Mouse (Mus musculus) embryonic stem cell, embryonic (primary cell): ENCODE data around the gene Snx3.

ENCODE experiments used
- CTCF ChIA-PET, 4 experiments: fragments of 300-600 bp in 2 of 4; fragments of 350-600 bp in 2 of 4; sonication (Branson Sonifier 250); formaldehyde crosslinking; loops; one replicate each; lab custom pipeline; 2022; ENCODE audit warnings: inconsistent platforms in 2 of 4; lab: Charles Lee
- POLR2A ChIA-PET, 4 experiments: fragments of 300-600 bp in 2 of 4; fragments of 350-600 bp in 2 of 4; sonication (Branson Sonifier 250); formaldehyde crosslinking; loops; one replicate each; lab custom pipeline; 2022; ENCODE audit warnings: antibody characterized with exemption in 4 of 4, inconsistent platforms in 1 of 4; lab: Charles Lee

Snx3 gene

DNA sequence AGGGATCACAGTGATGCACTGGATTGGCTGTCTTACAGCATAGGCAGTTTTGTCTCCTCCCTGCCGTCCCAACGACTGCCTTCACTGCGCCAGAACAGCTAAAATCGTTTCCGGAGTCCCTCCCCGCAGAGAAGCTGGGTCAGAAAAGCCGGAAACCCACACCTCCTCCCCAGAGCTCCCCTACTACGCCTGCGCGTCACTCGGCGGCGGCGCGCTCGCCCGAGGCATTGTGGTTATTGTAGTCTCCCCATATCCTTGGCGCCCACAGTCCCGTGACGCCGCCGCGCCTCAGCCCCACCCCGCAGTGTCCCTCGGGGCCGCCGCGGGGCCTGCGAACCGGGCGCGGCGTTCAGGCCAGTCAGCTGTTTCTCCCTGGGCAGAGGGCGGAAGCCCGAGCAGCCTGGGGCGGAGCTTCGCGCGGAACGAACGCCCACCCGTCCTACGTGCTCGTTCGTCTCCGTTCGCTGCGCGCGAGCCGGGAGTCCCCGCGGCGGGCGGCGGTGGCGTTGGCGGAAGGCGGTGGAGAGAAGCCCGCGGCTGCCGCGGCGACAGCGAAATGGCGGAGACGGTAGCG, at the start of gene Snx3:
Gene Snx3, plus strand, starts transcription at position 256 of the 574 bp plus-strand sequence.
- CTCF ChIA-PET, result interaction anchor here in 3 of 4 experiments (0.6 to 2.0 kb wide), 9 partner anchors 12 to 540 kb away, joined by 3 to 6 read pairs (median 3); partner anchors contain the start of gene Afg1l (in 2 of the 3)
- POLR2A ChIA-PET, result interaction anchor here (0.6 to 7.8 kb wide), 85 partner anchors 8 to 1034 kb away, joined by 3 to 245 read pairs (median 4); partner anchors contain the start of genes Afg1l (in 4 of the 4), Nr2e1 (in 2 of the 4), Ostm1 (in 2 of the 4) and Cd164 (in 1 of the 4)

DNA sequence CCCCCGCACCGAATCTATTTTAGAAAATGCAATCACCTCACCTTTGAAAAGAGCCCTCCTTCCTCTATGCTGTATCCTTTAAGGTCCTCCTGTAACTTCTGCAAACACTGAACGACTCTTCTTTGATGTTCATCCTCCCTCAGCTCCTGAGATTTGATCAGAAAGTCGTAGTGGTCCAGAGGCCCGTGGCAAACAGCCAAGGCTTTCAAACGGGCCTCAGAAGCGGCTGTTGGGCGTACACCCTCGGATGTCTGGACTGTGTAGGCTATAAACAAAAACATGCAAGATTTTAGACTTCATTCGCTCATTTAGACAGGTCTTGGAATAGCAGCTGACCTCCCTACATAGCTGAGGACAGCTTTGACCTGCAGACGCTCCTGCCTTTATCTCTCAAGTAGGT, 47.6 kb upstream of the Snx3 start:
- ChIA-PET CTCF (interaction anchor here in 3 of 4 experiments (0.5 to 1.4 kb wide), 10 partner anchors 20 to 1293 kb away, joined by 3 to 7 read pairs (median 4); partner anchors contain the start of genes Nr2e1 (in 1 of the 3) and Ostm1 (in 1 of the 3)), POLR2A (interaction anchor here in 2 of 4 experiments (0.8 to 2.5 kb wide), 14 partner anchors 8 to 90 kb away, joined by 3 to 19 read pairs (median 4); partner anchors contain the start of genes Afg1l (in 2 of the 2) and Snx3 (in 1 of the 2))

DNA sequence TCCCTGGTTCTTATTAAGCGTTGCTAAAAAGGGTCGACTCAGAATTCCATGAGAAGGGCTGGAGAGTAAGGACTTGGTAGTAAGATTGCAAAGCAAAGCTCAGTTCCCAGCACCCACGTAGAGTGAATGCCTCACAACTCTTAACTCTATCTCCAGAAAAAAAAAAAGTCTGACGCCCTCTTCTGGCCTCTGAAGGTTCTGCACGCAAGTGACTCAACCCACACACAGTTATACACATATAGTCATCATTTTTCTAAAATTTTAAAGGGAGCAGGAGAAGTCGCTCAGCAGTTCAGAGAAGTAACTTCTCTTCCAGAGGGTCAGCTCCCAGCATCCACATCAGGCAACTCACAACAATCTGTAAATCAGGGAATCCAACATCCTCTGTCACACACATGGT, 47.1 kb upstream of the Snx3 start:
- ChIA-PET POLR2A (interaction anchor here in 3 of 4 experiments (0.5 to 2.5 kb wide), 16 partner anchors 8 to 114 kb away, joined by 3 to 19 read pairs (median 4); partner anchors contain the start of genes Afg1l (in 2 of the 3) and Snx3 (in 1 of the 3)), CTCF (interaction anchor here in 3 of 4 experiments (0.5 to 1.4 kb wide), 10 partner anchors 20 to 1292 kb away, joined by 3 to 7 read pairs (median 4); partner anchors contain the start of genes Nr2e1 (in 1 of the 3) and Ostm1 (in 1 of the 3))

DNA sequence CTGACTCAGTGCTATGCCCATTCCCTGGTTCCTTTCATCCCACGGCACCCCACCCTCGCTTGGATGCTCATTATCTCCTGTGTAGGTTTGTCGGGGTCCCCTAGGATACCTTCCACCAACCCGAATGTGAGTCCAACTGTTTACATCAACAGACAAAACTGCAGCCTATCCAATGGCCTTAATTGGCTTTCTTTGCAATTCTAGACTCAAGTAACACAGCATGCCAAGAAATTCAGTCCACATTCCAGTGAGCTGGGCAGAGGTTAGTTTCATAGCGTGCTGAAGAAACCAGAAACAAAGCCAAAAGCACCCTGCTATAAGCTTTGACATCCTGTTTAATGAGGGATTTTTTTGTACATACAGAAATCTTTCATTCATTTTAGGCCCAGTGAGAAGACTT, 45.8 kb upstream of the Snx3 start:
- CTCF ChIA-PET, result interaction anchor here in 1 of 4 experiments (0.6 kb wide), 1 partner anchor 278 kb away, joined by 5 read pairs; no protein-coding TSS in a partner anchor
- POLR2A ChIA-PET, result interaction anchor here in 2 of 4 experiments (0.5 to 1.9 kb wide), 8 partner anchors 9 to 45 kb away, joined by 3 to 6 read pairs (median 4); partner anchors contain the start of gene Afg1l (in 1 of the 2)

DNA sequence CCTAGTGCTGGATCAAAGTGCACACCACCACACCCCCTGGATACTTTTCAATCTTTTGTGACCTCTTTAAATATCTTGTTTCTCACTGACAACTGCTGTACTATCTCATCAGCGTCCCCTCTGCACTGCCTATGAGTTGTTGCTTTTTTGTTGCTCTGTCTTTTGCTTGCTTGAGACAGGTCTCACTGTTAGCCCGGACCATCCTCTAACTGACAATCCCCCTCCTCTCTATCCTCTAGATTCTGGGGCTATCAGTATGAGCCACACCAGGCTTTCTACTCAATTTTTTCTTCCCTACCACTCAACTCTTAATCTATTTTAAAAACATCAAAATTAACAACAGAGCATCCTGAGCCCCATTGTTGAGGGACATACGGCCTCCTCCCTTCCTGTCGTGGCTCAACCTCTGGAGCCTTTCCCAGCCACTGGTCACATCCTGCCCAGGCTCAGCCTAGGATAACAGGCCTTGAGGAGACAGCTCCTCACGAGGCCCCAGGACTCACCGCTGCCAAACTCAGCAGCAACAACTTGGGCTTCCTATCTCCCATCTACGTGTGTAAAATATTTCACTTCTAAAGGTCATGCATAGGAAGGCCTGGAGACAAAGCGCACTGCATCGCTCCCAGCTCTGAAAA, 44.2 kb upstream of the Snx3 start:
- POLR2A ChIA-PET, result interaction anchor here in 2 of 4 experiments (0.9 to 1.8 kb wide), 3 partner anchors 44 to 59 kb away, joined by 3 to 5 read pairs (median 3); partner anchors contain the start of gene Snx3 (in 2 of the 2)

DNA sequence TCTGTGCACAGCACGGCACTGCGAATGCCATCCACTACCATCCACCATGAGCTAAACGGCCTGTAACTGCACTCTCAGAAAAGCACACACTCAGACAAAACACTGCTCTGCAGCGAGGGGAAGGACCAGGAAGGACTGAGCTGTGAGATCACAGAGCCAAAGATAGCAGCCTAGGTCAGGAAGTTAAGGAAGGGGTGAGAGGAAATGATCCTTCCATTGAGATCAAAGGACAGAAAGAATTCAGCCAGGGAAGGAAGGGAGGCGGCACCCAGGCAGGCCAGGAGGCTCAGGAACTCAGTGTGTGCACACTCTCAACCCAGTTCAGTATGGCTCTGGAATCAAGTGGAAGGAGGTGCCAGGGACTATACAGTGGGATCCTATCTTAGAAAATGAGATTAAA, 37.6 kb upstream of the Snx3 start:
- CTCF ChIA-PET, result interaction anchor here in 3 of 4 experiments (0.6 to 1.4 kb wide), 7 partner anchors 11 to 605 kb away, joined by 3 to 5 read pairs (median 3); partner anchors contain the start of gene Snx3 (in 1 of the 3)
- POLR2A ChIA-PET, result interaction anchor here in 3 of 4 experiments (0.6 to 9.3 kb wide), 52 partner anchors 8 to 1539 kb away, joined by 3 to 292 read pairs (median 6); partner anchors contain the start of genes Afg1l (in 3 of the 3), Snx3 (in 3 of the 3) and Sec63 (in 1 of the 3)

More for the DNA sequence above, 44.2 kb upstream of the Snx3 start:
- CTCF ChIA-PET, result interaction anchor here in 1 of 4 experiments (0.6 kb wide), 1 partner anchor 8 kb away, joined by 3 read pairs; no protein-coding TSS in a partner anchor

DNA sequence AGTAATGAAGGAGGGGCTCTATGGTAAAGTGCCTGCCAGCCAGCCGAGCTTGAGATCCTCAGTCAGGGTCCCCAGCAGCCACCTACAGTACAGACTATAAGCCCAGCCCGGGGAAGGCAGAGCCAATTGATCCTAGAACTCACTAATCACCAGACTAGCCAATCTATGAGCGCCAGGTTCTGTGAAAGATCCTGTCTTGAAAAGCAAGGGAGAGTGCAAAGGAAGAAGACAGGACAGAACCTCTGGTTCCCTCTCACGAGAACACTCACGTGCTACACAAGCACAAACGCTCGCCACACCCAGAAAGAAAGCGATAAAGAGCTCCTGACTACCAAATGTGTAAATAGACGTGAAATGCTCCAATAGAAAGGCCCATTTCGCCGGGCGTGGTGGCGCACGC, 37.0 kb upstream of the Snx3 start:
- ChIA-PET CTCF (interaction anchor here in 2 of 4 experiments (0.7 to 1.4 kb wide), 4 partner anchors 11 to 55 kb away, joined by 3 read pairs; partner anchors contain the start of gene Snx3 (in 1 of the 2)), POLR2A (interaction anchor here (0.5 to 9.3 kb wide), 71 partner anchors 8 to 1539 kb away, joined by 3 to 292 read pairs (median 4); partner anchors contain the start of genes Afg1l (in 3 of the 4), Snx3 (in 3 of the 4) and Sec63 (in 1 of the 4))

DNA sequence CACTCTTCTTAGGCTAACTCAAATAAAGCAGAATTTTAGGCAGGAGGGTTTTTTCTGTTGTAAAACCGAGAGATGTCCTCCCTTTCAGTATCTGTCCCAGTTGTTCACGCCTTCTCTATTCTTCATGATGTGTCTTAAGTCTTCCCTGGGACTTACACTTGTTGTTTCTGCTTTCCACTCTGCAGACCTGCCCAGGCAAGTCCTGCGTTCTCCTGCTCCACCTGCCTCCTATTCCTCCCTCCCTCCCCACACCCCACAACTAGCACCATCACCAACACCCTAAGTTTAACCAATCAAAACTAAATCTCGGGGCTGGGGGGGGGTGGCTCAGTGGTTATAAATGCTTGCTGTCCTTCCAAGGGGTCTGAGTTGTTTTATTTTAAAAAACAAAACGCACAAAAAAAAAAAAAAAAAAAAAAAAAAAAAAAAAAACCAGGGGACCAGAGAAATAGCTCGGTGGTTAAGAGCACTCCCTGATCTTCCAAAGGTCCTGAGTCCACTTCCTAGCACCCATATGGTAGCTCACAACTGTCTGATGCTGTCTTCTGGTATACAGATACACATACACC, 26.8 kb upstream of the Snx3 start:
- ChIA-PET CTCF (interaction anchor here in 2 of 4 experiments (0.7 to 1.2 kb wide), 2 partner anchors 21 to 36 kb away, joined by 4 to 27 read pairs; no protein-coding TSS in a partner anchor), POLR2A (interaction anchor here in 3 of 4 experiments (0.6 to 14.0 kb wide), 42 partner anchors 8 to 1084 kb away, joined by 3 to 292 read pairs (median 4); partner anchors contain the start of genes Snx3 (in 3 of the 3) and Sec63 (in 1 of the 3))

DNA sequence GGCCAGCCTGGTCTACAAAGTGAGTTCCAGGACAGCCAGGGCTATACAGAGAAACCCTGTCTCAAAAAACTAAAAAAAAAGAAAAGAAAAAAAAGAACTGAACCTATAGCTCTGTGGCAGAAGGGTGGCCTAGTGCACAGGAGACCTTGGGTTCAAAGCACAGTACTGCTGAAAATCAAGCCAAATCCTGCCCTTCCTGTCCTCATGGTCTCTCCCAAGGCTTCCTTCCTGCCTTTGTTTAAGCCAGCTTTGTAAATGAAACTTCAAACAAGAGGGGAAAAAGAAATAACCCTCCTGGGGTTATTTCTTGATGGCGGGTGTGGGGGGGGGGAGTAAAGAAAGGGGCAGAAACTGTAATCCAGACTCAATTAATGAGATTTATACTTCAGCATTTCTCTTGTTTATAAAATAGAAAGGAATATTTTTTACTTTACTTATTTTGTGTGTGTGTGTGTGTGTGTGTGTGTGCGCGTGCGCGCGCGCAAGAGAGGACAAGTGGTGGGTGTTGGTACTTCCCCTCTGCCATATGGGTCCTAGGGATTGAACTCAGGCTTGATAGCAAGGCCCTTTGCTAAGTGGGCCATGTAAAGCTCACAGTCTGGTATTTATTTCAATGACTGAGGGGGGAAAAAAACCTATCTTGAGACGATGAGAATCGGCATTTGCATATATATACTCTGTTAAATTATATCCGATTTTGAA, 24.9 kb upstream of the Snx3 start:
- POLR2A ChIA-PET, result interaction anchor here in 3 of 4 experiments (0.7 to 14.0 kb wide), 20 partner anchors 8 to 97 kb away, joined by 3 to 292 read pairs (median 4); partner anchors contain the start of gene Snx3 (in 3 of the 3)

DNA sequence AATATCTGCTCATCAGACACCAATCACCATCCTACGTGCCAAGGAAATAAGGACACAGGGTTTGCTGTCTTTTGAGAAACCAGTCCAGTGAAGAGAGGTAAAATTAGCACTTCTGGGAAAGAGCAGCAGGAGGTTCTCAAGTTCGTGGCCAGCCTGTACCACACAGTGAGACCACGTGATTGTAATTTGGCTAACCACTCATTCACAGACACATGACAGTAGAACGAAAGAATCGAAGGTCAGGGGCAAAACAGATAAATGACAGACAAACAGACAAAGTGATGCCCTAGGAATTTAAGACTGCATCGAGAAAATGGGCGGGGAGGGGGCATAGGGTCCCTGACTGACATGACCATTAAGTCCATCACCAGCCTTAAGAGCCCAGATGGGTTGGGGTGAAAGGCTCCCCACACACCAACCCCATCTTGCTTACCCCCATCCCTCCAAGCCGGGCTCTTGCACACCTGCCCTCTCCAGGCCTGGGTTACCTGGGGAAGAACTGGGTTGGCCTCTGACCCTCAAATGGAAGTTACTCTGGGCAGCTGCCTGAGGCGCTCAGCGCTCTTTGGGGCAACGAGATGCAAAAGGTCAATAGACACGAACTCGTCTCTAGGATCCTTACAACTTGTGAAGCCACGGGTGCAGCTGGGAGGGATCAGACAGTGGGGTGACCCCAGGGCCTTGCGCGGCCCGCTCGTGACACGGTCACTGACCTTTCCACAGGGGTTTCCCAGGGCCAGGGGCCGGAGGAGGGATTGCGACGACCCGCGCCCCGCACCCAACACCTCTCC, 24.1 kb upstream of the Snx3 start:
- ChIA-PET CTCF (interaction anchor here in 2 of 4 experiments (0.6 to 1.7 kb wide), 4 partner anchors 24 to 483 kb away, joined by 3 to 7 read pairs (median 4); partner anchors contain the start of gene Snx3 (in 1 of the 2)), POLR2A (interaction anchor here (0.5 to 14.0 kb wide), 45 partner anchors 9 to 1265 kb away, joined by 3 to 292 read pairs (median 4); partner anchors contain the start of genes Snx3 (in 4 of the 4) and Sec63 (in 2 of the 4))

More for the DNA sequence above, 24.9 kb upstream of the Snx3 start:
- CTCF ChIA-PET, result interaction anchor here in 2 of 4 experiments (0.6 to 1.1 kb wide), 3 partner anchors 13 to 144 kb away, joined by 3 to 6 read pairs (median 5); no protein-coding TSS in a partner anchor

DNA sequence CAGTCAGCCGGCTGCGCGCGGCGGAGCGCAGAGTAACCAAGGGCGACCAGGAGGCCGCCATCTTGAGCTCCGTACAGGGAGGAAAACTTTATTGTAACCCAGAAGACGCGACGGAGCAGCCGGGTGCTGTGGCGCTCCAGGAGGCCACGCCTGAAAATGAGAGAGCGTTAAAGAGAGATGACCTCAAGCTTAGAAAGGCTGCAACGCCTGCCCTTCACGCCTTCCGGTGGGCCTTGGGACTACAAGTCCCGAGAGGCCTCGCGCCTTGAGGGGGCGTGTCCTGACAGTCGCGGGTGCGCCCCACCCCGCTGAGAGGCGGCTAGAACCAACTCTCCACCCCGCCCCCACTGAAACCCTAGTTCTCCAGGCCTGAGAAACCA, 23.5 kb upstream of the Snx3 start, which contains the start of gene Afg1l:
Gene Afg1l, minus strand, starts transcription at position 225 of the 380 bp plus-strand sequence.
- ChIA-PET POLR2A (interaction anchor here (0.5 to 14.0 kb wide), 46 partner anchors 9 to 1264 kb away, joined by 3 to 292 read pairs (median 4); partner anchors contain the start of genes Snx3 (in 4 of the 4) and Sec63 (in 2 of the 4)), CTCF (interaction anchor here in 3 of 4 experiments (0.5 to 1.7 kb wide), 6 partner anchors 23 to 484 kb away, joined by 3 to 7 read pairs (median 3); partner anchors contain the start of gene Snx3 (in 2 of the 3))

DNA sequence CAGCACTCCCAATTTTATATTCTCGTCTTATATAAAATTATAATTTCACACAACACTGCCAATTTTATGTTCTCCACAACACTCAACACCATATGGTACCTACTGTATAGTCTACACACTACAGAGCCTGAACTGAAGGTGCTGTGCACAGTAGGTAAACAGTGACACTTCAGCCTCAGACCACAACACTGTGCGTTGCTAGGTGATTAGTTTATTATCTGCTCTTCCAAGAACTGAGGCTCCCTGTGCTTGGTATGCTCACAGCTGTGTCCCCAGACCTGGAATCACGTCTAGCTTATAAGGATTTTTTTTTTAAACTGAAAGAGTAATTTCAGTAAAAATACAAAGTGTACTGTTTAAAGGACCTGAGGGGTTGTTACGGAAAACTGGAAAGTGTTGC, 21.1 kb upstream of the Snx3 start:
- CTCF ChIA-PET, result interaction anchor here in 1 of 4 experiments (1.1 kb wide), 1 partner anchor 21 kb away, joined by 5 read pairs; the partner anchor contains the start of gene Snx3
- POLR2A ChIA-PET, result interaction anchor here in 2 of 4 experiments (0.6 to 14.0 kb wide), 6 partner anchors 14 to 509 kb away, joined by 3 to 292 read pairs (median 226); partner anchors contain the start of gene Snx3 (in 2 of the 2)

DNA sequence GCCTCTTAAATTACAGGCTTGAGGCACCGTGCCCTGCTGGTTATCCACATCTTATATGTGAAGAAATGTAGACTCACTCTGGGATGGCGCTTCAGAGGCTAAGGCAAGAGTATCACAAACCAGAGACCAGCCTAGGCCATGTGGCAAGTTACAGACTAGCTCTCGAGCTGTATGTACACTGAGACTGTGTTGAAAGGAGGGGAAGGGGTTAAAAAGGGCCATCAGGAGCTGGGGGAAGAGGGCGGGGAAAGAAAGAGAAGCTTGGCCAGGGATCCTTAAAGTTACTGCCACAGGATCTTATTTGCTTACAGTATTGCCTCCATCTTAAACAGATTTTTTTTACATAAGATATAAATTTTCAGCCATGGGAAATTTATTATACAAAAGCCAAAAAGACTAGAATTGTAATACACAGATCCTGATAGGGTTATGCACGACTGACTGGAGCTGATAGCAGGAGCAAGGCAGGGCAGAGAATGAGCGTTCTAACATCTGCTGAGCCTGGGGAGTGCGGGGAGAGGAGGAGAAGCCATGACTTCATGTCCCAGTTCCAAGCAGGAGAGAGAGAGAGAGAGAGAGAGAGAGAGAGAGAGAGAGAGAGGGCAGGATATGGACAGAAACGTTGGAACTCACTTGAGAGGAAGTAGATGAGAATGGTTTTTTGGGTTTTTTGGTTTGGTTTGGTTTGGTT, 13.1 kb upstream of the Snx3 start:
- ChIA-PET CTCF (no interaction called here), POLR2A (interaction anchor here in 3 of 4 experiments (0.9 to 4.0 kb wide), 11 partner anchors 10 to 211 kb away, joined by 3 to 18 read pairs (median 4); partner anchors contain the start of genes Afg1l (in 3 of the 3) and Snx3 (in 3 of the 3))

DNA sequence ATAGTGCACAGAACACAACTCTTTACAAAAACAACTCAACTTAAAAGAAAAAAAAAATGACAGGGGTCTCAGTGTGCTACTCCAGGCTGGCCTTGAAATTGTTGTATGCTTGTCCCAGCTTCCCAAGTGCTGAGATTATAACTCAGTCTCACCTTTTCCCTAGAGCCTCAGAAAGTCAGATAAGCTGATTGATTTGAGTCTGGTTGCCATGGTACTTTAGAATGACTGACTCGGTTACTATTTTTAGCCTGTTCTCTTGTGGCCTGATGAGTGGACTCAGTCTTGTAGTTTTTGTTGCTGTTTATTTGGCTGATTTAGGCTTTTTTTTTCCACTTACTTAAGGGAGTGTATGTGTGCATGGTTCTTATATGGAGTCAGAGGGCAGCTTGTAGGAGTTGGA, 10.7 kb upstream of the Snx3 start:
- POLR2A ChIA-PET, result interaction anchor here in 2 of 4 experiments (0.7 to 2.3 kb wide), 5 partner anchors 10 to 44 kb away, joined by 3 to 16 read pairs (median 5); partner anchors contain the start of gene Snx3 (in 2 of the 2)
- CTCF ChIA-PET, result no interaction called here
